In the genomic region with DNA sequence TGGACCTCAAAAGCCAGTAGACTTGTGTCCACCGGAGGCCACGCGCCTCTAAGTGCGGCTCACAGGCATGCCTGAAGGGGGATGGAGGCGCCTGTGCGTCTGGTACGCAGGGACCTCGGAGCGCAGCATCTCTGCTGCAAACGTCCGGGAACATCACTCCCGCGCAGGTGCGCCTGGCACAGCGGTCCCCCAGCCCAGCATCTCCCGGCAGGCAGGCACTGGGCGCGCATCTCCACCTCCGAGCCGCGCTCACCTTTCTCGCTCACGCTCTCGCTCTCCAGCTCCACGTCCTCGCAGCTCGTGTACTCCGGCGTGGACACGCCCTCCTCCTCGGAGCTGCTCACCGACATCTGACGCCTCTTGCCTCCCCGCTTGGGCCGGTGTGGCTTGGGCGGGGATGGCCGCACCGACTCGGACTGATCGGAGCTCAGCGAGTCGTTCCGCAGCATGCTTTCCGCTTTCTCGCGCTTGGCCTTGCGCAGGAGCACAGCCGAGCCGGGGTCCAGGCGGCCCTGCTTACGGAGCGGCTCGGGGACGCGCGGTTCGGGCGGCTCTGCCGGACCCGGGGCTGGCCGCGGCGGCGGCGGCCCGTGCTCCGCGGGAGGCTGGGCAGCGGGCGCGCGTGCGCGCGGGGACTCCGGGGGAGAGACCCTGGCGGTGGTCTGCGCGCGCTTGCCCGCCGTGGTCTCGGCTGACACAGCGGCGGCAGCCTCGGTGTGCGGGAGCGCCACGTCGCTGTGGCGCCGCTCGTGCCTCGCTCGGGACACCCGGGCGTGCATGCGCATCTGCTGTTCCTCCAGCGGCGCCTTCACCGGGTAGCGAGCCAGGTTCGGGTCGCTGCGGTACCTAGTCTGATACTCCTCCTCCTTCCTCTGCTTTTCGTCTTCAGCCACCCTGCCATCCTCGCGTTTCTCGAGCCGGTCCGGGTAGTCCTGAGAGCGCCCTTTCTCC, we compare ENCODE assay signal across 9 mouse cellular contexts.
A peak's percentile ranks its signal among the peaks of the same experiment; 100 is the strongest.
DNase-seq lines count a peak whose midpoint lies in the region; ATAC-seq and TF ChIP-seq lines count a peak whose summit lies in the region.
"Had no signal": no experiment of that assay in that cellular context is flagged by ENCODE, and none has a peak within 500 bp of the region (broad histone marks: within the 10 kb centered on the region; RNA-seq: fewer than 3 reads in every experiment).

No protein-coding gene starts in this region.

- peak overlapping the region; percentile 3 for H3K4me3 ChIP-seq in G1E (ENCODE audit: low read depth, low read length)
- peak overlapping the region; percentile 20; the same call in 1 of the 2 replicates for H3K4me3 ChIP-seq in liver, adult 2 months (ENCODE audit: insufficient read depth, low read depth, low read length)

- TF ChIP-seq POLR2A in liver, adult 2 months (IDR thresholded peaks at IDR 0.05; ENCODE audit: extremely low read depth, insufficient read depth, low read length) = no peak

- no peak for ATAC-seq in G1E (ENCODE audit: extremely low read depth, insufficient number of reproducible peaks, low FRiP score, poor library complexity, severe bottlenecking)
- ATAC-seq in inflammation-experienced regulatory T-cells, adult 6 months = no peak

- no peaks in the 10 kb centered on the region; the same call in 1 of the 2 replicates for H3K4me1 ChIP-seq in G1E (ENCODE audit: insufficient read depth, low read depth, low read length)
- H3K4me1 ChIP-seq in liver, adult 2 months (ENCODE audit: control insufficient read depth, insufficient read depth, low read length) = no peaks in the 10 kb centered on the region

- no peak for TF ChIP-seq CTCF in G1E (IDR thresholded peaks at IDR 0.05; ENCODE audit: low read depth, low read length)
- TF ChIP-seq CTCF in liver, adult 2 months (IDR thresholded peaks at IDR 0.05; ENCODE audit: low read depth, low read length) = no peak

- peak; percentile 12 to 17 for DNase-seq in gastrocnemius, postnatal 4 days (ENCODE audit: low spot score in 2 of 2)
- no peak for DNase-seq in gastrocnemius, postnatal 25 days
- DNase-seq in G1E (ENCODE audit: low spot score) = no peak
- peak; percentile 72 for DNase-seq in embryo, embryonic 9.5 days (ENCODE audit: extremely low spot score)
- peak; percentile 10 for DNase-seq in heart, postnatal 4 days
- no peak for DNase-seq in liver, adult 2 months (ENCODE audit: extremely low read depth, low read depth, low spot score)
- DNase-seq in retina, postnatal 1 day = peak; percentile 67

- no peak overlapping the region for H3K27ac ChIP-seq in liver, adult 2 months (replicated peaks; ENCODE audit: insufficient read depth, low read depth, low read length)

- H3K79me2 ChIP-seq in liver, adult 2 months (ENCODE audit: control insufficient read depth, insufficient read depth, low read length) = no peaks in the 10 kb centered on the region

- WGBS in liver, adult 2 months = 1% methylated on average over 110 of the region's 112 CpGs

- no peaks in the 10 kb centered on the region for H3K36me3 ChIP-seq in G1E (replicated peaks)
- no peaks in the 10 kb centered on the region for H3K36me3 ChIP-seq in liver, adult 2 months (ENCODE audit: control insufficient read depth, insufficient read depth, low read length)

- no peak overlapping the region for H3K9ac ChIP-seq in liver, adult 2 months (ENCODE audit: low read depth, low read length)

- peaks cover 8% of the 10 kb centered on the region; the same call in 1 of the 2 replicates for H3K27me3 ChIP-seq in G1E (ENCODE audit: insufficient read depth, low read length)
- H3K27me3 ChIP-seq in liver, adult 2 months (ENCODE audit: control insufficient read depth, insufficient read depth, low read length) = peaks cover 11% of the 10 kb centered on the region
- H3K27me3 ChIP-seq: CH12.LX had no signal

- H3K9me3 ChIP-seq in G1E (replicated peaks) = peaks cover 10% of the 10 kb centered on the region

Comparison
In these comparisons a context has a peak if more than half of its experiments do, and no peak if none do; other contexts are left out.
1. DNase-seq: peak in gastrocnemius, postnatal 4 days (2 of 2), embryo, embryonic 9.5 days (single experiment), heart, postnatal 4 days (single experiment) and retina, postnatal 1 day (single experiment); none in gastrocnemius, postnatal 25 days (single experiment), G1E (single experiment) and liver, adult 2 months (single experiment).